Mouse (Mus musculus): ENCODE data around the gene Fam186a.

DNA sequence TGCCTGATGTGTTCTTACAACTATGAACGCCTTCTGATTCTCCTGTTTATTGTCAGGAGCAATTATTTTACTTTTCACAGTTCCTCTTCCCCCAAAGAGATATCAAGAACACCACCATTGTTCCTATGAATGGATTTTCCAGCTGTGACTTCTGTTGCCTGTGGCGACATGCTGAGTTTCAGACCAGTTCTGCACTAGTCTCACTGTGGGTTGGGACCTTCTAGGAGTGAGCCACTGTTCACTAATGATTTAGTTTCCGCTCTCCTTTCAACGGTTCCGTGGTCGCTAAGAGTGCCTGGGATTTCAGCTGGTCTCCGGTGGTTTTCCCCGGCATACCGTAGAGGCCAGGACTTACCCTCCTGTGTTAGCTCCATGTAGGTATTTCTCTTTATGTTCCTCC is 62.0 kb downstream of the Fam186a start:
- no peak for TF ChIP-seq CTCF (IDR thresholded peaks at IDR 0.05; ENCODE audit: control insufficient read depth, insufficient read depth, insufficient read length)
- no peak for TF ChIP-seq MYOD1 (IDR thresholded peaks at IDR 0.05; ENCODE audit: control insufficient read depth, insufficient read length, low read depth)
